Mouse (Mus musculus): ENCODE results near the gene Chdh.

DNA sequence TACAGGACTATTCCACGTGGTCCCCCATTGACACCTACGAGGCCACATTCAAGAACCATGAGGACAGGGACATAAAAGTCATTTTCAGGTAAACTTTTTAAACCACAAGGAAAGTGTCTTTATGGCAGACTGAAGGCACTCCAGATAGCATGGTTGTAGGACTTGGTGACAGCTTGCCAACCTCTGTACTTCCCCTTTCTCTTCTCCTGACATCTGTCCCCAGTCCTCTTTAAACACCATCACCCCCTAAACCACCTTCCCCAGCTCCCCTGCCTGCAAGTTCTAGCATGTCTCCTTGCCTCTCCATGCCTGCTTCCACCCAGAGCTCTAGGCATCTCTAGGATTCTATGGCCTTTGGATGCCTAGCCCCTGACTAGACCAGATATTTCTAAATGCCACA, 56.0 kb downstream of the Chdh start:
- TF ChIP-seq CTCF (conservative IDR thresholded peaks at IDR 0.05; ENCODE audit: low read length) (no peak), NANOG (IDR thresholded peaks at IDR 0.05; ENCODE audit: borderline replicate concordance, low read length) (no peak), POU5F1 (IDR thresholded peaks at IDR 0.05; ENCODE audit: borderline replicate concordance, low read length) (no peak)
